Mouse (Mus musculus): Measurements from ENCODE around the gene Atf6. TPM values are rescaled to one million over a fixed set of nuclear protein-coding genes. Genes with fewer than 3 reads are reported as not detected.
A peak's percentile ranks its signal among the peaks of the same experiment; 100 is the strongest.

The Atf6 gene
- polyA plus RNA-seq, 1 experiment from 2014 or later = 9.8 TPM

DNA sequence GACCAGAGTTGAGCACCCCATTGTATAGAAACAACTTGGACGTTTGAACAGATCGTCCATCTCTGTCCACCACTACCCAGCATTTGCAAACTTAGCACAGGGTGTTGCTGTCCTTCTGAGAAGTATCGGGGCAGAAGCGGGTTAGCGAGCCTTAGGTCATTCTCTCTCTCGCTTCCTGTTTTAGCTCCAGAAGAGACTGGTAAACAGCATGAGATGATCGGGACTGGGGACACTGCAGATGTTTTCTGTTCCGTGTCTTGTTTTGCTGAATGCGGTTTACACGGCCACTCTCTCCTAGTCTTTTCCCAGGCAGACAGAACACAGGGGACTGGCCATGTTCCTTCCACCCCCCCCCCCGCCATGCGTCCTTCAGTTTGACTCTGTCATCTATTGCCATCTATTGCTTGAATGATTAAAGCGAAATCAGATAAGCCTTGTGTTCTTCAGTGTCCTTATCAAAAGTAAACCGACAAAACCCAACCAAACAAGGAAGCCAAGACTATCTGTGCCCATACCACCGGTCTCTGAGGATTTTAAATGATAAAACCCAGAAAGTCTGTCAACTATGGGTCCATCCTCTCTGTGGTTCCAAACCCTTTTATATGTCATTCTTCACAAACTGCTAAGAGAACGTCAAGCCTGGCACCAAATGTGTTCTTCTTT, 31.0 kb upstream of the Atf6 start:
- no peak overlapping the region for H3K4me2 ChIP-seq
- no peaks in the 10 kb centered on the region for H3K9me3 ChIP-seq (replicated peaks)
- peaks cover 23% of the 10 kb centered on the region for H3K27me3 ChIP-seq
- H3K4me1 ChIP-seq (replicated peaks) = peaks cover 3% of the 10 kb centered on the region
- 54% methylated on average over 16 of the region's 16 CpGs for WGBS
- H3K9ac ChIP-seq = no peak overlapping the region
- no peak overlapping the region for H3K4me3 ChIP-seq
- H3K36me3 ChIP-seq = no peaks in the 10 kb centered on the region
- no peak for ATAC-seq (replicated peaks; ENCODE audit: insufficient number of reproducible peaks, insufficient read depth, low FRiP score, low read depth)
- no peak overlapping the region for H3K27ac ChIP-seq

DNA sequence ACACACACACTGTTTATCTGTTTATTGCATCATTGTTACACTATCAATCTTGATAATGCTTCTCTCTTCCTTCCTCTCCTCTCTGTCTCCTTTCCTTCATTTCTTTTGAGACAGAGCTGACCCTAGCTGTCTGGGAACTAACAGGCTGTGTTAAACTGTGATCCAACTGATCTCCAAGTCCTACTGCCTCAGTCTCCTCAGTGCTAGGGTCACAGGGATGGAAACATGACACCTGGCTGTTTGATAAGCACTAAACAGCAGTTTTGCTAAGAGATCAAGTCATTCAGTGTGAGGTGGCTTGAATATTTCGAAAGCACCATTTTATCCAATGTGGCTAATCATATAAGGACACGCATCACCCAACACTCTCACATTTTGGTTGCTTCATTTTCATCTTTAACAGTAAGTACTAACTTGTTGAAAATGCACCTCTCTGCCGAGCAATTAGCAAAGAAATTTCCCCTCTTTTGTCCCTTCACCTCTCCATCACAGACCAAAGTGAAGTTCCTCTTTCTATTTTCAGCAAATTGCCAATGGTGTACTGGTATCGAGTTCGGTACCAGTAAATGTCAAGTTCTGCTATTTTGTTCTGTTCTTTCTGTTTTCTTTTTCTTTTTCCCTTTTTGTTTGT, 29.2 kb upstream of the Atf6 start:
- H3K4me3 ChIP-seq = no peak overlapping the region
- H3K27ac ChIP-seq = no peak overlapping the region
- H3K4me1 ChIP-seq (replicated peaks) = peaks cover 3% of the 10 kb centered on the region
- no peak overlapping the region for H3K9ac ChIP-seq
- no peaks in the 10 kb centered on the region for H3K36me3 ChIP-seq
- no peak for ATAC-seq (replicated peaks; ENCODE audit: insufficient number of reproducible peaks, insufficient read depth, low FRiP score, low read depth)
- no peak overlapping the region for H3K4me2 ChIP-seq
- no peaks in the 10 kb centered on the region for H3K9me3 ChIP-seq (replicated peaks)
- 67% methylated on average over 5 of the region's 5 CpGs for WGBS
- peaks cover 12% of the 10 kb centered on the region for H3K27me3 ChIP-seq

GRCm38 (mm10) chr1:170894603-170895602, 27.3 kb upstream of the Atf6 start:
- ATAC-seq (replicated peaks; ENCODE audit: insufficient number of reproducible peaks, insufficient read depth, low FRiP score, low read depth) = no peak
- H3K4me3 ChIP-seq = no peak overlapping the region
- H3K4me2 ChIP-seq = no peak overlapping the region
- no peak overlapping the region for H3K27ac ChIP-seq
- 61% methylated on average over 9 of the region's 9 CpGs for WGBS
- H3K9ac ChIP-seq = no peak overlapping the region
- H3K36me3 ChIP-seq = no peaks in the 10 kb centered on the region
- no peaks in the 10 kb centered on the region for H3K4me1 ChIP-seq (replicated peaks)
- no peaks in the 10 kb centered on the region for H3K9me3 ChIP-seq (replicated peaks)
- H3K27me3 ChIP-seq = peaks cover 11% of the 10 kb centered on the region; the same call in 1 of the 2 replicates

DNA sequence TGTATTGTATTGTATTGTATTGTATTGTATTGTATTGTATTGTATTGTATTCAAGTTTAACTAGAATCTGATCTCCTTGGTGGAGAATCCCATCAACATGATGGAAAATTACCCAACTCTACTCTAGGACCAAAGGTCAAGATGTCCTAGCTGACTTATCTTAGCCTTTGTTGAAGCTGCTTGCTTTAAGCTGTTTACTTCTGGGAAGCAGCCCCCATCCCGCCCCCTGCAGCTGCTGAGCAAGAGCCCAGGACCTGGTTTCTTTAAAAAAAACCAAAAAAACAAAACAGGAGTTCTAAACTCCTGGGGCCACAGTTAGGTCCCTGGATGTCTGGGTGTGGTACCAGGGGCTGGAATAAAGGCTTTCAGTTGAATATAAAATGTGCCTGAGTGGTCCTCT, 24.7 kb upstream of the Atf6 start:
- no peak for ATAC-seq (replicated peaks; ENCODE audit: insufficient number of reproducible peaks, insufficient read depth, low FRiP score, low read depth)
- no peak overlapping the region for H3K4me2 ChIP-seq
- 47% methylated on average over 1 of the region's 1 CpGs for WGBS

GRCm38 (mm10) chr1:170891646-170892045, 24.1 kb upstream of the Atf6 start:
- H3K27ac ChIP-seq = no peak overlapping the region
- H3K4me1 ChIP-seq (replicated peaks) = no peaks in the 10 kb centered on the region
- 54% methylated on average over 2 of the region's 2 CpGs for WGBS
- no peak for ATAC-seq (replicated peaks; ENCODE audit: insufficient number of reproducible peaks, insufficient read depth, low FRiP score, low read depth)
- H3K4me3 ChIP-seq = no peak overlapping the region
- H3K36me3 ChIP-seq = no peaks in the 10 kb centered on the region
- H3K27me3 ChIP-seq = 0 out of 2 replicates have a peak, but pooled peaks cover 1% of the 10 kb centered on the region
- H3K9ac ChIP-seq = no peak overlapping the region
- H3K9me3 ChIP-seq (replicated peaks) = no peaks in the 10 kb centered on the region
- no peak overlapping the region for H3K4me2 ChIP-seq

More for the DNA sequence above, 24.7 kb upstream of the Atf6 start:
- Histone ChIP-seq H3K4me1 (replicated peaks) (no peaks in the 10 kb centered on the region), H3K27me3 (peaks cover 5% of the 10 kb centered on the region; the same call in 1 of the 2 replicates), H3K36me3 (no peaks in the 10 kb centered on the region), H3K27ac (no peak overlapping the region), H3K9ac (no peak overlapping the region), H3K4me3 (no peak overlapping the region), H3K9me3 (replicated peaks) (no peaks in the 10 kb centered on the region)

DNA sequence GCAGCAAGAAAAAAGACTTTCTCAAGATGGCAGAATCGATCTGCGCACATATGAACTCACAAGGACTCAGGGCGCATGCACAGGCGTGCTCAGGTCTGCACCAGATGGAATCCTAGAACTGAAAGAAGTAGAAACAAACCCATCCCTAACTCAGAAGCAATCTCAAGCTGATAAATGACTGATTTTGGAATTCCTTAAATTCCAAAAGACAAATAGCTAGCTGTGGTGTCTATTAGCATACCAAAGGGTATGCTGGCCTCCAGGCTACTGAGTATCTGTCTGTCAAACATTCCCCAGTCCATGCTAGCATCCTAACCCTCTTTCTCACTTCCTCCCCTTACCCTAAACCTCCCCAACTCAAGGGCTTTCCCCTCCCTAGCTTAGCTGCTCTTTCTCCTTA, 21.7 kb upstream of the Atf6 start:
- Histone ChIP-seq H3K9ac (no peak overlapping the region), H3K36me3 (no peaks in the 10 kb centered on the region), H3K27me3 (no peaks in the 10 kb centered on the region), H3K4me1 (replicated peaks) (peaks cover 6% of the 10 kb centered on the region), H3K9me3 (replicated peaks) (no peaks in the 10 kb centered on the region), H3K4me2 (no peak overlapping the region), H3K4me3 (no peak overlapping the region), H3K27ac (no peak overlapping the region)
- 81% methylated on average over 4 of the region's 4 CpGs for WGBS
- no peak for ATAC-seq (replicated peaks; ENCODE audit: insufficient number of reproducible peaks, insufficient read depth, low FRiP score, low read depth)

- no peaks in the 10 kb centered on the region; the same call in 1 of the 2 replicates for H3K36me3 ChIP-seq
- H3K4me1 ChIP-seq (replicated peaks) = peaks cover 17% of the 10 kb centered on the region
- no peak for ATAC-seq (replicated peaks; ENCODE audit: insufficient number of reproducible peaks, insufficient read depth, low FRiP score, low read depth)
- no peaks in the 10 kb centered on the region for H3K9me3 ChIP-seq (replicated peaks)
- H3K27me3 ChIP-seq = no peaks in the 10 kb centered on the region
- no peak overlapping the region for H3K4me3 ChIP-seq
- no peak overlapping the region for H3K9ac ChIP-seq
- WGBS = 45% methylated on average over 6 of the region's 6 CpGs
- no peak overlapping the region for H3K27ac ChIP-seq
- no peak overlapping the region for H3K4me2 ChIP-seq
These were observed 18.5 kb upstream of the Atf6 start for GRCm38 (mm10) chr1:170886044-170886458.

- H3K9ac ChIP-seq = peak within 1 kb of the TSS; percentile 79
- ATAC-seq (replicated peaks; ENCODE audit: insufficient number of reproducible peaks, insufficient read depth, low FRiP score, low read depth) = peak; percentile 87
- peaks cover 17% of the 10 kb centered on the region for H3K4me1 ChIP-seq (replicated peaks)
- peaks cover 9% of the 10 kb centered on the region for H3K36me3 ChIP-seq
- H3K9me3 ChIP-seq (replicated peaks) = no peaks in the 10 kb centered on the region
- H3K4me2 ChIP-seq = peak within 1 kb of the TSS; percentile 76
- H3K27ac ChIP-seq = peak within 1 kb of the TSS; percentile 72
- no peaks in the 10 kb centered on the region for H3K27me3 ChIP-seq
- H3K4me3 ChIP-seq = peak within 1 kb of the TSS; percentile 80
- WGBS = under 1% methylated on average over 46 of the region's 46 CpGs
These were observed 17.5 kb upstream of the Atf6 start, which contains the start of the genes Gm26620 and Dusp12 for GRCm38 (mm10) chr1:170884978-170885561. TSS of gene Gm26620 (plus strand) at chr1:170885065. TSS of gene Dusp12 (minus strand) at chr1:170885540.

DNA sequence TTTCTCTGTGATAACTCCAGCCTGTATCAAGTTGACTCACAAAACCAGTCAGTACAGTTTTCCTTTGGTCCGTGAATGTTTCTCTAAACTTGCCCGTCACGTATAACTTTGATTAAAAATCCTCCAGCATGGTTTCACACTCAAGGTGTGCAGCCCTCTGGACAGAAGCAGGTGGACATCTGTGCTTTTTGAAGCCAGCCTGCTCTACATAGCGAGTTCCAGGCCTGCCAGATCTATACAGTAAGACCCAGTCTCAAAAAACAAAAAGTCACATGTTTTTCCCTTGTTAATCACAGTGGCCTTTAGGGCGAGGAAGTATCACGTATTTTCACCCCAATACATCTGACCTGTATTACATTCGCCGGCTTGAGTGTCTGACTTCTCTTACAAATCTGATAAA, 16.8 kb upstream of the Atf6 start:
- Histone ChIP-seq H3K9me3 (replicated peaks) (no peaks in the 10 kb centered on the region), H3K36me3 (peaks cover 15% of the 10 kb centered on the region), H3K4me3 (peak overlapping the region; percentile 80), H3K4me2 (peak overlapping the region; percentile 76), H3K9ac (peak overlapping the region; percentile 79), H3K27ac (no peak overlapping the region), H3K27me3 (no peaks in the 10 kb centered on the region), H3K4me1 (replicated peaks) (peaks cover 17% of the 10 kb centered on the region)
- 22% methylated on average over 8 of the region's 8 CpGs for WGBS
- no peak for ATAC-seq (replicated peaks; ENCODE audit: insufficient number of reproducible peaks, insufficient read depth, low FRiP score, low read depth)

- Histone ChIP-seq H3K4me2 (no peak overlapping the region), H3K9me3 (replicated peaks) (no peaks in the 10 kb centered on the region), H3K27ac (no peak overlapping the region), H3K4me3 (no peak overlapping the region), H3K36me3 (peaks cover 20% of the 10 kb centered on the region), H3K9ac (no peak overlapping the region), H3K27me3 (no peaks in the 10 kb centered on the region), H3K4me1 (replicated peaks) (peaks cover 17% of the 10 kb centered on the region)
- ATAC-seq (replicated peaks; ENCODE audit: insufficient number of reproducible peaks, insufficient read depth, low FRiP score, low read depth) = no peak
- WGBS = 78% methylated on average over 5 of the region's 5 CpGs
These were observed 15.4 kb upstream of the Atf6 start for GRCm38 (mm10) chr1:170882915-170883485.

Data from heart, embryonic 15.5 days (tissue).